20 mouse cellular contexts compared by ENCODE assay signal in genomic region chr2:124404631-124405562, GRCm38 (mm10).
DNase-seq lines count a peak whose midpoint lies in the region; ATAC-seq and TF ChIP-seq lines count a peak whose summit lies in the region.
"Had no signal": no experiment of that assay in that cellular context is flagged by ENCODE, and none has a peak within 500 bp of the region (broad histone marks: within the 10 kb centered on the region; RNA-seq: fewer than 3 reads in every experiment).

No protein-coding gene starts in this region.

- no peaks in the 10 kb centered on the region for H3K9me3 ChIP-seq in hindbrain, embryonic 15.5 days
- H3K9me3 ChIP-seq in hindbrain, embryonic 14.5 days (ENCODE audit: control insufficient read depth, low read length) = no peaks in the 10 kb centered on the region
- no peaks in the 10 kb centered on the region for H3K9me3 ChIP-seq in embryonic facial prominence, embryonic 15.5 days (replicated peaks)
- H3K9me3 ChIP-seq: heart, embryonic 15.5 days; limb, embryonic 10.5 days; liver, embryonic 12.5 days; lung, embryonic 15.5 days had no signal

- WGBS in hindbrain, embryonic 15.5 days = 73% methylated on average over 6 of the region's 6 CpGs
- 74% methylated on average over 6 of the region's 6 CpGs for WGBS in hindbrain, embryonic 14.5 days
- WGBS in embryonic facial prominence, embryonic 15.5 days = 53% methylated on average over 6 of the region's 6 CpGs

- intact Hi-C loops in gastrocnemius, adult 2 months (cut with DNase I) = no loop called here
- intact Hi-C loops in gastrocnemius, postnatal 14 days (cut with DNase I; ENCODE audit: low total_unique reads) = no loop called here

- no peaks in the 10 kb centered on the region for H3K36me3 ChIP-seq in hindbrain, embryonic 15.5 days
- H3K36me3 ChIP-seq in hindbrain, embryonic 14.5 days (replicated peaks; ENCODE audit: control insufficient read depth, insufficient read depth) = no peaks in the 10 kb centered on the region
- H3K36me3 ChIP-seq in embryonic facial prominence, embryonic 15.5 days = no peaks in the 10 kb centered on the region
- H3K36me3 ChIP-seq: heart, embryonic 15.5 days; limb, embryonic 10.5 days; liver, embryonic 12.5 days; lung, embryonic 15.5 days had no signal

- H3K4me2 ChIP-seq in hindbrain, embryonic 15.5 days = no peak overlapping the region
- no peak overlapping the region for H3K4me2 ChIP-seq in hindbrain, embryonic 14.5 days (replicated peaks)
- H3K4me2 ChIP-seq in embryonic facial prominence, embryonic 15.5 days (replicated peaks) = no peak overlapping the region
- H3K4me2 ChIP-seq: heart, embryonic 15.5 days; liver, embryonic 12.5 days; lung, embryonic 15.5 days had no signal

- ATAC-seq in hindbrain, embryonic 15.5 days (ENCODE audit: low FRiP score, low read depth) = no peak
- ATAC-seq in hindbrain, embryonic 14.5 days (ENCODE audit: low FRiP score) = no peak
- peak; percentile 65; the same call in 1 of the 2 replicates for ATAC-seq in embryonic facial prominence, embryonic 15.5 days (ENCODE audit: insufficient number of reproducible peaks, low FRiP score, low TSS enrichment, low read depth)
- ATAC-seq: intestine, embryonic 16.5 days; liver, embryonic 12.5 days; midbrain, embryonic 16.5 days had no signal

- H3K4me1 ChIP-seq in hindbrain, embryonic 15.5 days (replicated peaks) = peaks cover 12% of the 10 kb centered on the region
- H3K4me1 ChIP-seq in hindbrain, embryonic 14.5 days (replicated peaks; ENCODE audit: control insufficient read depth, insufficient read depth, low read length) = no peaks in the 10 kb centered on the region
- peaks cover 16% of the 10 kb centered on the region for H3K4me1 ChIP-seq in embryonic facial prominence, embryonic 15.5 days
- H3K4me1 ChIP-seq: liver, embryonic 12.5 days had no signal

- DNase-seq in gastrocnemius, adult 2 months = no peak
- DNase-seq in gastrocnemius, postnatal 14 days = no peak
- no peak for DNase-seq in hindbrain, embryonic 14.5 days (ENCODE audit: low spot score)
- peak; percentile 73 for DNase-seq in R1 (ENCODE audit: low read depth, low spot score)
- no peak for DNase-seq in cerebellum, postnatal 10 days
- no peak for DNase-seq in urinary bladder, postnatal 25 days (ENCODE audit: low spot score)
- DNase-seq: adrenal gland, adult 2 months; B cell, adult 2 months; cerebellum, adult 9-10 months; kidney, postnatal 25 days; layer of hippocampus, postnatal 36 days; thymus, adult 2 months had no signal

- no peak overlapping the region for H3K9ac ChIP-seq in hindbrain, embryonic 15.5 days
- H3K9ac ChIP-seq in hindbrain, embryonic 14.5 days = no peak overlapping the region
- no peak overlapping the region for H3K9ac ChIP-seq in embryonic facial prominence, embryonic 15.5 days
- H3K9ac ChIP-seq: heart, embryonic 15.5 days; liver, embryonic 12.5 days; lung, embryonic 15.5 days had no signal

- H3K27me3 ChIP-seq in hindbrain, embryonic 15.5 days = no peaks in the 10 kb centered on the region
- no peaks in the 10 kb centered on the region for H3K27me3 ChIP-seq in hindbrain, embryonic 14.5 days (ENCODE audit: control insufficient read depth, insufficient read depth, low read length)
- no peaks in the 10 kb centered on the region for H3K27me3 ChIP-seq in embryonic facial prominence, embryonic 15.5 days
- H3K27me3 ChIP-seq: heart, embryonic 15.5 days; liver, embryonic 12.5 days; lung, embryonic 15.5 days had no signal

- no peak overlapping the region for H3K4me3 ChIP-seq in gastrocnemius, adult 2 months
- no peak overlapping the region for H3K4me3 ChIP-seq in hindbrain, embryonic 15.5 days
- H3K4me3 ChIP-seq in hindbrain, embryonic 14.5 days (replicated peaks; ENCODE audit: low read length) = no peak overlapping the region
- no peak overlapping the region for H3K4me3 ChIP-seq in embryonic facial prominence, embryonic 15.5 days (replicated peaks)
- H3K4me3 ChIP-seq: heart, embryonic 15.5 days; limb, embryonic 10.5 days; liver, embryonic 12.5 days; lung, embryonic 15.5 days had no signal

- TF ChIP-seq CTCF in gastrocnemius, adult 2 months (IDR thresholded peaks at IDR 0.05) = no peak

- H3K27ac ChIP-seq in gastrocnemius, adult 2 months = peak overlapping the region; percentile 16
- H3K27ac ChIP-seq in hindbrain, embryonic 15.5 days (replicated peaks) = peak overlapping the region; percentile 1; the same call in 1 of the 2 replicates
- no peak overlapping the region for H3K27ac ChIP-seq in hindbrain, embryonic 14.5 days
- H3K27ac ChIP-seq in embryonic facial prominence, embryonic 15.5 days (replicated peaks) = no peak overlapping the region; the same call in 1 of the 2 replicates
- H3K27ac ChIP-seq: heart, embryonic 15.5 days; limb, embryonic 10.5 days; liver, embryonic 12.5 days; lung, embryonic 15.5 days had no signal

Comparison
In these comparisons a context has a peak if more than half of its experiments do, and no peak if none do; other contexts are left out.
1. H3K27ac ChIP-seq: peak in gastrocnemius, adult 2 months (single experiment) and hindbrain, embryonic 15.5 days (single experiment); none in hindbrain, embryonic 14.5 days (single experiment) and embryonic facial prominence, embryonic 15.5 days (single experiment).